Mouse (Mus musculus): ENCODE data around the gene Itsn1. TPM values are rescaled to one million over a fixed set of nuclear protein-coding genes. Genes with fewer than 3 reads are reported as not detected.

Itsn1 gene
- polyA plus RNA-seq, 1 experiment = 406 TPM

DNA sequence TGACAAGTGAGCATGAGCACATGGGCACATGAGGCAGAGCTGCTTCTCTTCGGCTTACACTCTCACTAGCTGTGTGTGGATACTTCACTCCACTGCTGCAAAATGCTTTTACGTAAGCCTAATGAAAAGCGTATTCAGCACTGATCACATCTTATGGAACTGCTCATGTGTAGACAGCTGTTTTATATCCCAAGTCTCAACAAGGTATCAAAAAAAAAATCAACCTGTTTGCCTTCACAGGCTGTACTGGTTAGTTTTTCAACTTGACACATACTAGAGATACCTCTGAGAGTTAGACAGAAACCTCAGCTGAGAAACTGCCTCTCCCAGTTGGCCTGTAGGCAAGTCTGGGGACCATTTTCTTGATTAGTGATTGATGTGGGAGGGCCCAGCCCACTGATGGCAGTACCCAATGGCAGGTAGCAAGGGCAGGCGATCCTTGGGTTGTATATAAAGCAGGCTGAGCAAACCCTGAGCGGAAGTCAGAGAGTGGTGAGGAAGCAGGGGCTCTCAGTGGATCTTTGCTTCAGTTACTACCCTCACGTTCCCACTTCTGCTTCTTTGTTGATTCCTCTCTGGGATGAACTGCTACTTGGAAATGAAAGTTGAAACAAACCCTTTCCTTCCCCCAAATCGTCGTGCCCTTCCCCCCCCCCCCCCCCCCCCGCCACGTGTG is 203.9 kb downstream of the Itsn1 start:
- H3K27ac ChIP-seq (ENCODE audit: insufficient read depth, low read depth, low read length) = no peak overlapping the region
- TF ChIP-seq POLR2A (IDR thresholded peaks at IDR 0.05; ENCODE audit: insufficient read depth, low read depth, low read length) (no peak), CTCF (IDR thresholded peaks at IDR 0.05; ENCODE audit: insufficient read depth, low read depth, low read length) (no peak)
- no peak overlapping the region for H3K4me3 ChIP-seq (ENCODE audit: insufficient read depth, low read depth, low read length)
- 0 out of 2 replicates have a peak, but pooled peaks cover 3% of the 10 kb centered on the region for H3K4me1 ChIP-seq (ENCODE audit: control insufficient read depth, insufficient read depth, low read length)
- WGBS = 51% methylated on average over 10 of the region's 10 CpGs

DNA sequence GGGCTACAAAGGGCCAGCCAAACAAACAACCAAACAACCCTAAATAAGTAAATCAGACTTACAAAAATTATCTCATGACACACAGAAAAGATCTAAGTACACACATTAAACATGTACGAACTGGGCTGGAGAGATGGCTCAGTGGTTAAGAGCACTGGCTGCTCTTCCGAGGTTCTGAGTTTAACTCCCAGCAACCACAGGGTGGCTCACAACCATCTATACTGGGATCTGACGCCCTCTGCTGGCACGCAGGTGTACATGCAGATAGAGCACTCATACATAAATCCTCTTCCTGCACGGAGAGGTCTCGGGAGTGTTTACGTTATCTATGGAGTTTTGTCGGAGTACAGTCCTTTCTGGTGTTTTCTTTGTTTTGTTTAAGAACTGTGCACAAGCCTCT is 206.0 kb downstream of the Itsn1 start:
- WGBS = 37% methylated on average over 8 of the region's 8 CpGs
- 0 out of 2 replicates have a peak, but pooled peaks cover under 1% of the 10 kb centered on the region for H3K4me1 ChIP-seq (ENCODE audit: control insufficient read depth, insufficient read depth, low read length)
- TF ChIP-seq POLR2A (IDR thresholded peaks at IDR 0.05; ENCODE audit: insufficient read depth, low read depth, low read length) (no peak), CTCF (IDR thresholded peaks at IDR 0.05; ENCODE audit: insufficient read depth, low read depth, low read length) (0 out of 2 replicates have a peak, but pooled peaks have one; percentile 21)
- H3K4me3 ChIP-seq (ENCODE audit: insufficient read depth, low read depth, low read length) = no peak overlapping the region
- H3K27ac ChIP-seq (ENCODE audit: insufficient read depth, low read depth, low read length) = no peak overlapping the region

GRCm38 (mm10) chr16:91935726-91936125 is 206.6 kb downstream of the Itsn1 start:
- Histone ChIP-seq H3K27ac (ENCODE audit: insufficient read depth, low read depth, low read length) (no peak overlapping the region), H3K4me1 (ENCODE audit: control insufficient read depth, insufficient read depth, low read length) (no peaks in the 10 kb centered on the region), H3K4me3 (ENCODE audit: insufficient read depth, low read depth, low read length) (no peak overlapping the region)
- no peak for TF ChIP-seq POLR2A (IDR thresholded peaks at IDR 0.05; ENCODE audit: insufficient read depth, low read depth, low read length)
- no peak for TF ChIP-seq CTCF (IDR thresholded peaks at IDR 0.05; ENCODE audit: insufficient read depth, low read depth, low read length)
- WGBS = 63% methylated on average over 8 of the region's 8 CpGs

DNA sequence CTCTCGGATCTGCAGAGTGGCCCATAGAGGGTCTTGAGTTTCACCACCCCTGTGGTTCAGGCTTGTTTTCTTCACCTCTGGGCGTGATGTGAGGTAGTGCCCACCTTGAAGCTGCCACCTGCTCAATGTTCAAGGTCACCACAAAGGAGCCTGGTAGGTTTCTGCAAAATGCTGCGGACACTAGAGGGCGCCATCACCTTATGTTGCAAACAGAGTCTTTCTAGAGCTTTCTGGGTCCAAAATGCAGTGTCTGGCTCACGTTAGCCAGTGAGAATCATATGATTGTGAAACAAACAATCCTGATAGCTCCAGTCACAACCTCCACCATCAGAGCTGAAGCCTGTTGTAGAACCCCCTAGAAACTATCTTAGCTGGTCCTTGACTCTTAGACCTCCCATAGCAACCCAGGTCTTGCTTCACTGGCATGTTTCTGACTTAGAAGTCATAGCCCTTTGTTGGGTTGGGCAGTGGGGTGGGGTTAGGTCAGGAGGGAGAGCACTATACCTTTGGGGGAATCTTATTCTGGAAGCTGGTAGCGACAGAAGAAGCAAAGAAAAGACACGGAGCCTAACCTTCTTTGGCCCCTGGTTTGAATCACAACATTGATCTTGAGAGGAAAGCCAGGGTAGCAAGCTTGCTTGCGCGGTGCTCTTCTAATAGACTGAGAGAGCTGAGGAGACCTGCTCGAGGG is 207.4 kb downstream of the Itsn1 start:
- TF ChIP-seq CTCF (IDR thresholded peaks at IDR 0.05; ENCODE audit: insufficient read depth, low read depth, low read length) = peak; percentile 71; the same call in 1 of the 2 replicates
- no peak for TF ChIP-seq POLR2A (IDR thresholded peaks at IDR 0.05; ENCODE audit: insufficient read depth, low read depth, low read length)
- 46% methylated on average over 10 of the region's 10 CpGs for WGBS
- H3K27ac ChIP-seq (ENCODE audit: insufficient read depth, low read depth, low read length) = no peak overlapping the region

GRCm38 (mm10) chr16:91937281-91937680 is 208.2 kb downstream of the Itsn1 start:
- 96% methylated on average over 11 of the region's 11 CpGs for WGBS
- no peak for TF ChIP-seq CTCF (IDR thresholded peaks at IDR 0.05; ENCODE audit: insufficient read depth, low read depth, low read length)
- no peak for TF ChIP-seq POLR2A (IDR thresholded peaks at IDR 0.05; ENCODE audit: insufficient read depth, low read depth, low read length)
- Histone ChIP-seq H3K4me3 (ENCODE audit: insufficient read depth, low read depth, low read length) (no peak overlapping the region), H3K4me1 (ENCODE audit: control insufficient read depth, insufficient read depth, low read length) (no peaks in the 10 kb centered on the region), H3K27ac (ENCODE audit: insufficient read depth, low read depth, low read length) (no peak overlapping the region)

More for the DNA sequence above, 207.4 kb downstream of the Itsn1 start:
- Histone ChIP-seq H3K4me3 (ENCODE audit: insufficient read depth, low read depth, low read length) (no peak overlapping the region), H3K4me1 (ENCODE audit: control insufficient read depth, insufficient read depth, low read length) (no peaks in the 10 kb centered on the region)

GRCm38 (mm10) chr16:91938141-91938540 is 209.1 kb downstream of the Itsn1 start:
- Histone ChIP-seq H3K4me1 (ENCODE audit: control insufficient read depth, insufficient read depth, low read length) (no peaks in the 10 kb centered on the region), H3K27ac (ENCODE audit: insufficient read depth, low read depth, low read length) (no peak overlapping the region), H3K4me3 (ENCODE audit: insufficient read depth, low read depth, low read length) (no peak overlapping the region)
- TF ChIP-seq POLR2A (IDR thresholded peaks at IDR 0.05; ENCODE audit: insufficient read depth, low read depth, low read length) = no peak
- 74% methylated on average over 5 of the region's 5 CpGs for WGBS

- Histone ChIP-seq H3K4me1 (ENCODE audit: control insufficient read depth, insufficient read depth, low read length) (no peaks in the 10 kb centered on the region), H3K27ac (ENCODE audit: insufficient read depth, low read depth, low read length) (no peak overlapping the region), H3K4me3 (ENCODE audit: insufficient read depth, low read depth, low read length) (no peak overlapping the region)
- 85% methylated on average over 6 of the region's 6 CpGs for WGBS
- no peak for TF ChIP-seq CTCF (IDR thresholded peaks at IDR 0.05; ENCODE audit: insufficient read depth, low read depth, low read length)
- no peak for TF ChIP-seq POLR2A (IDR thresholded peaks at IDR 0.05; ENCODE audit: insufficient read depth, low read depth, low read length)
Observed at GRCm38 (mm10) chr16:91940726-91941125, 211.6 kb downstream of the Itsn1 start.

DNA sequence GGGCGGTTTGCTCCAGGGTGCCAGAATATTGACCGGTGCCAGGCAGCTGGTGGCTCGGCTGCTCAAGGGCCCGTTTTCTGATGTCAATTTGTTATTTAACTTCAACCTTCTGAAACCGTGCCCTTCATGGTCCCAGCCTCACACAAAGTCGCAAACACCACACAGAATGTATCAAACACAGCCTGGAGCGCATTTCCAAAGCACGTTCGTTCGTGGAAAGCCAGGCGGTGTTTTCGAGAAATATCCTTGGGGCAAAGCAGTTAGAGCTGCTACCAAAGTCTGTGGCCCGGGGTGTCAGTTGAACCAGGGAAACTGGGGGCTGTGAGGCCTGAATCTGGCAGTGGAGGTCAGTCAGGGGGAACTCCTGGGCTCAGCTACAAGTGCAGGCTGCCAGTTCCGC is 213.1 kb downstream of the Itsn1 start:
- Histone ChIP-seq H3K4me1 (ENCODE audit: control insufficient read depth, insufficient read depth, low read length) (peaks cover 8% of the 10 kb centered on the region; the same call in 1 of the 2 replicates), H3K4me3 (ENCODE audit: insufficient read depth, low read depth, low read length) (no peak overlapping the region), H3K27ac (ENCODE audit: insufficient read depth, low read depth, low read length) (no peak overlapping the region)
- 91% methylated on average over 14 of the region's 14 CpGs for WGBS
- TF ChIP-seq CTCF (IDR thresholded peaks at IDR 0.05; ENCODE audit: insufficient read depth, low read depth, low read length) = no peak
- TF ChIP-seq POLR2A (IDR thresholded peaks at IDR 0.05; ENCODE audit: insufficient read depth, low read depth, low read length) = no peak

- Histone ChIP-seq H3K4me3 (ENCODE audit: insufficient read depth, low read depth, low read length) (no peak overlapping the region), H3K27ac (ENCODE audit: insufficient read depth, low read depth, low read length) (no peak overlapping the region), H3K4me1 (ENCODE audit: control insufficient read depth, insufficient read depth, low read length) (peaks cover 8% of the 10 kb centered on the region; the same call in 1 of the 2 replicates)
- WGBS = 59% methylated on average over 10 of the region's 10 CpGs
- no peak for TF ChIP-seq CTCF (IDR thresholded peaks at IDR 0.05; ENCODE audit: insufficient read depth, low read depth, low read length)
- no peak for TF ChIP-seq POLR2A (IDR thresholded peaks at IDR 0.05; ENCODE audit: insufficient read depth, low read depth, low read length)
Observed at GRCm38 (mm10) chr16:91946261-91946660, 217.2 kb downstream of the Itsn1 start.
